Mouse (Mus musculus): ENCODE measurements around the gene Smad5.

Gene Smad5

DNA sequence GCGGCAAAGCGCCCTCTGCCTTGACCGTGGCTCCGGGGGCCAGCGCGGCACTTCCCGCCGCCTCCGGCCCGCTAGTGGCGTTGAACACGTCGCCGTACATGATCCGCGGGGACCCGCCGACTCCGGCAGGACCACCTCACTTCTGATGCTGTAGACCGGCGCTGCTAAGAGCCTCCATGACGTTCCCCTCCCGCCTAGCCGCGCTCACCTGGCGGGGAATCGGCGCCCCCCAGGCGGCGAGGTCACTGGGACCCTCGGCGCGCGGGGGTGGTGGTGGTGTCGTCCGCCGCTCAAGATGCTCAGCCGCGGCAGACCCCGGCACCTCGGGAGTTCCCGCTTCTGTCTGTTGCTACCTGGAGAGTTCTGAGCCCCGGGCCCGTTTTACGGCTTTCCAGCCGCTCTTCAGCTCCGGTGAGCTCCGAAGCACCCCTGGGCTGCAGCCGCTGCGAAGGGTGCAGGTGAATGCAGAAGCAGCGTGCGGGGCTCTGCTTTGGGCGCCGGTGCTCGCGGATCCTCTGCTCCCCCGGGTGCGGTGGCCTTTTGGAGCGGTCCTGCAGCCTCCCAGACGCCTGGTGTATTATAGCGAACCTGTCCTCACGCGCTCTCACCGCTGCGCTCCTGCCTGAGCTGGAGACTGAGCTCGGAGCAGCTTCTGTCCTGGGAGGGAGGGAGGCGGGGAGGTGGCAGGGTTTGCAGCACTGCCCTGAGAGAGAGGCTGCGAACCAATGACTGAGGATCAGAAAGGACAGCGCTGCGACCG is 50.6 kb downstream of the Smad5 start, which contains the start of gene Gm45623:
Gene Gm45623, minus strand, starts transcription at position 636 of the 760 bp plus-strand sequence.
- DNase-seq (ENCODE audit: low spot score in 2 of 2): no peak

DNA sequence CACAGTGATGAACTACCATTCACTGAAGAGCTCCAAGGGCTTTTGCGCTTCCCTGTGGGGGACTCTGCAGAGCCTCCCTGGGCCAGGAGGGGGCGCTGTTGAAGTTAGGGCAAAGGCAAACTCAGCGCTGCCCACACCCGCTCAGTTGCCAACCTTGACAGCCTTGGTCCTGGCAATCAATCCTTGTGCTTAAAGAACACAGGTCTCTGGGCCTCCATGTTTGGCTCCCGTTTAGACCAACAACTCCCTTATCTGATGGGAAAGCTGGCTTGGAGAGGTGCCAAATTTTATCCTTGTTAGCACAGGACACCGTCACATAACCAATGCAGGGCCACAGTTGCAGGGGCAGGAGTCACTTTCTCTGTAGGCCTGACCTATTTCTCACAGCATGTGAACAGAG is 53.1 kb downstream of the Smad5 start:
- DNase-seq (ENCODE audit: low spot score in 2 of 2): no peak

DNA sequence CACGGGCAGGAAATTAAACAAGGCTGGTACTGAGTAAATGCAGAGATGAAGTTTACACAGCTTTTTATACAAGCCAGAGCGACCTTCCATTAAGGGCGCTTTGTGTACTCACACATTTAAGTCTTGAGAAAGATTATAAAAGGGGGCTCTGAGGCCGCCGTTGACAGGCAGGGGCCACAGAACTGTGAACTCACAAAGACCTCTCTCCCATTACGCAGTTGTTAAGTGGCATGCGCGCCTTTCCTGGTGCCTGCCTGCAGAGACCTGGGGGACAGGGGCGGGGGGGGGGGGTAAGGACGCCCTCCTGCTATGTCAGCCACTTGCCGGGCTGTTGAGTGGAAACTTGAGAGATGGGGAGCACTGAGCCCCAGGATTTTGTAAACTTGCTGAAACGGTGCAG is 54.4 kb downstream of the Smad5 start:
- no peak for DNase-seq (ENCODE audit: low spot score in 2 of 2)

DNA sequence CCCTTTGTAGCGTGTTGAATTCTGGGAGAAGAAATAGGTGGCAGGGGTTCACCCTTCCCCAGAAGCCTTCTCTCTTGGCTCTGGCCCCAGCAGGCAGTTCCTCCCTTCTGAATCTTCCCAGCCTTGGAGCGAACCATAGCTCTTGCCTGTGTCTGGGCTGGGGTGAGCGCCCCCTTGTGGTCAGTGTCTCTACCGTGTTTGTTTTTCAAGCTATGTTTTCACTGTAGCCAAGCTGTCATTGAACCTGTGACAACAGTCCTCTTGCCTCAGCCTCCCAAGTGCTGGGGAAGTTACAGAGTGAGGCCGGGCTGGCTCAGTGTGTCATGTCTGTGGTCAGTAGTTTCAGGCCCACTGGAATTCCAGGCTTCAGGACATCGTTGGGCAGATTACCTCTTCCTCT is 55.7 kb downstream of the Smad5 start:
- peak in 1 of 2 experiments; percentile 69 for DNase-seq (ENCODE audit: low spot score in 2 of 2)

DNA sequence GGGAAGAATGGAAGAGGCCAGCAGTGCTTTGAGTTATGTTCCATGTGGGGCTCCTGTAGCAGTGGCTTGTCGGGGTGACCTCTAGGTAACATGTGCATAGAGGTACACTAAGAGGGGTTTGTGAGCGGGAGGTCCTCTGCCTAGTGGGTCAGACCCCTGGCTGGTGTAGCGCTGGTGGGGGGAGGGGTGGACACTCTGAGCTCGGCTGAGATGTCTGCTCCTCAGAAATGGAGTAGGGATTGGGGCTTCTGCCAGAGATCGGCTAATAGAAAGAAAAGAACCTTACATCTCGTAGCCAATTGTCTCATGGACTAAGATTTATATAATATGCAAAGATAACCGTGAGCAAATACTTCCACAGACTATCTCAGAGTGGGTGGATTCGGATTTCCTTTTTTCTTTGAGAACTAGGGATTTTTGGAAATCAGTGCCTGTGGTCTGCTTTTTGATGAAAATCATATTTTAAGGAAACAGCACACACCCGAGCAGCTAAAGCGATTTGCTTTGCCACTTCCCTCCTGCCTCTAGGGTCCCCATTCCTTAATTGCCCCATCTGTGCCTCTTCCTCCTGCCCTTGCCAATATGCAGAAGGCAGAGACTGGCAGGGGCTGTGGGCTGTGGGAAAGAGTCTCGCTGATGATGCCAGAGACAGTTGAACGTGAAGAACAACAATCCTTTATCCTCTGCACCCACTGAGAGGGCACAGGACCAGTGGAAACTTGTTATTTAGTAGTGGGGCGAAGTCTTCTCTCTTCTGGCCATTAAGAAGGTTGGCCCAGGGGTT is 59.8 kb downstream of the Smad5 start:
- DNase-seq (ENCODE audit: low spot score in 2 of 2): no peak

DNA sequence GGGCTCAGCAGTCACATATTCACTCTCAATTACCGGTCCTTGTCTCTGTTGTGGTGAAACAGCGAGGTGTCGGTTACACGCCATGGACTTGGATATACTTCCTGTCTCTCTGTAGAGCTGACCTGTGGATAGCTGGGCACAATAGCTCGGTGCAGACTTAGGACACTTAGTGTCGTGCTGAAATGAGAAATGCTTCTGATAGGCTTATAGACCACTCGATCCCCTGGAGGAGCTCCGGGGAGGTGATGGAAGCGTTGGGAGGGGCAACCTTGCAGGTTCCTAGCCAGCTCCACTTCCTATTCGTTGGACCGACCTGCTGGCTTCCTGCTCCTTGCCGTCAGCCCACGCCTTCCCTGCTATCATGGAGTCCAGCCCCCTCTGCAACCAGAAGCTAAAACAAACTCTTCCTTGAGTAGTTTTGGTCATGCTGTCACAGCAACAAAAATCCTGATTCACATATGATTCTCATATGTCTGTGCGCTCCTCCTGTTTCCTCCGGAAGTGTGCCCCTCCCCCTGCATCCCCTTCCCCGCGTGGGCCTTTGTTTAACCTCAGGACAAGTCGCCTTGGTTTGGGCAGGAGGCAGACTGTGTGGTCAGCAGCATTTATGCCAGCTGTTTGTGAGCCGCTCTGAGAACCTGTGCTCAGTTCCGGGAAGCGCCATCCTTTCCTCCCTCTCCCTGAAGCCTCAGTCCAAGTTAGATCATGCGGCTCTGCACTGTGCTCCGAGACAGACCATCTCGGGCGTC is 62.6 kb downstream of the Smad5 start:
- no peak for DNase-seq (ENCODE audit: low spot score in 2 of 2)

DNA sequence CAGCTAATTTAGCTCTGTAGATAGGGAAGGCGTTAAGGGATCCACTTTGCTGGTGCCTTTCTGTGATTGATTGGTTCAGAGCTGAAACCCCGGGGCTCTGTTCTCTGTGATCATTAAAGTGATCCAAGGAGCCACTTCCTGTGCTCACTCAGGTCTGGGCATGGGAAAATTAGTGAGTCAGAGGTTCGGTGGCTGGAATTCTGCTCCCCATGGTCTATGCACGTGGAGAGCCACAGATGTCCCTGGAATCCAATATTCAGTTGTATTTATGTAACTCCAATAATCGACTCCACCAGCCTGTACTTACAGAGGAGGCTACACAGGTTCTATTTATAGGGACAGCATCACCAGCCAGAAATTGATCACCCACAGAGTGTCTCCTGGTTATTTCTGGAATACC is 63.4 kb downstream of the Smad5 start:
- DNase-seq (ENCODE audit: low spot score in 2 of 2): no peak

DNA sequence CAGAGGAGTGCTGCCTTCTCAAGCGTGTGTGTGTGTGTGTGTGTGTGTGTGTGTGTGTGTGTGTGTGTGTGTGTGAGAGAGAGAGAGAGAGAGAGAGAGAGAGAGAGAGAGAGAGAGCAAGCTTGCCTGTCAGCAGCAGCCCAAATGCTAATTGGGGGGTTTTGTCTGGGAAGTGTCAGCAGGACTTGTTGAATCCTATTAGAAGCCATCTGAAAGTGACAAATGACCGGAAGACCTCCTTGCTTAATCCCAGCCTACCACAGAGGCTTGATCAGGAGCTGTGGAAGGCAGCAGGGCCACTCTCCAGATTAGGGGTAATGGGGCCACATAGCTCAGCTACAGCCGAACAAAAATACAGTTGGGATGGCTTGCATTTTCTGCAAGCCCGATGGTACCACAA is 66.6 kb downstream of the Smad5 start:
- no peak for DNase-seq (ENCODE audit: low spot score in 2 of 2)

DNA sequence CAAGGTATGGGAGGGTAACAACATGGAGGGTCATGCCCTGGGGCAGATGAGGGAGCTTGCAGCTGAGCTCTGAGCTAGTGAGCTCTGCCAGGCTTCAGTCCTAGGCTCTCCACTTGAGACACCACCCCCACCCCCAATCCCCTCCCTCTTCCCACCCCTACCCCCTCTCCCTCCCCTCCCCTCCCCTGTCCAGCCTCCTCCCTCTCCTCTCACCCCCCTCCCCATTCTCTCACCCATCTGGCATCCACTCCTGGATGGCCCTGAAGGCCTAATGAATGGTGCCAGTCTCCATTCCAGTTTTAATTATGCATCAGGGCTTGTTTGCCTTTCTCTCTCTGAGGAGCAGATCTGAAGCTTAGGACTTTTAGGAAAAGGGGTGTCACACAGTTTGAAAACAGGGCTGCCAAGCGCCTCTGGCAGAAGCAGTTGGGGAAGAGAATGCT is 67.3 kb downstream of the Smad5 start:
- DNase-seq (ENCODE audit: low spot score in 2 of 2): no peak

DNA sequence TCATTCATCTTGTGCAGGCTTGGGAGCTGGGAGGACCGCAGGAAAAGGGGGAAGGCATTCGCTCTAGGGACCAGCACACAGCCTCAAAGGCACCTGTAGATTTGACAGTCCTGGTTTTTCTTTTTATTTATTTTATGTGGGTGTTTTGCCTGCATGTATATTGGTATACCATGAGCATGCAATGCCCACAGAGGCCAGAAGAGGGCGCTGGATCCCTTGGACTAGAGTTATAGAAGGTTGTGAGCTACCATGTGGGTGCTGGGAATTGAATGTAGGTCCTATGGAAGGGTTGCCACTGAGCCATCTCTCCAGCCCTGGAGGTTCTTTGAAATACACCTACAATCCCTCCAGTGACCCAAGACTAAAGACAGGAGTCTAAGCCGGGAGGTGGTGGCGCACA is 68.0 kb downstream of the Smad5 start:
- no peak for DNase-seq (ENCODE audit: low spot score in 2 of 2)

DNA sequence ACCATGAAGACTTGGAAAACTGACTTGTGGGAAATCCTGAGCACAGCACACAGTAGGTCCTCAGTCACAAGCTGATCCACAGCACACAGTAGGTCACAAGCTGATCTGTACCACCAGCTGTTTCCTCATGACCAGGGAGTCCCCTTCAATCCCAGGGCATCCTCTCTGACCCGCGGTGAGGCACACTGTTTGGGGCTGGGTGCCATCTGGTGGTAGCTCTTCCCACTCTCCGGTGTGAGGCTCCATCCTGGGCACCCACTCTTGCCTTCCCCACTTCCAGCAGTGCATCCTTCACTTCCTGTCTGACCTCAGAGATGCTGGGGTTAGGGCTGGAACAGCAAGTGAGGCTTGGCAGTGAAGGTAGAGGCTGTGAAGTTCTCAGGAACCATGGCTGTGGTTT is 69.8 kb downstream of the Smad5 start:
- no peak for DNase-seq (ENCODE audit: low spot score in 2 of 2)

DNA sequence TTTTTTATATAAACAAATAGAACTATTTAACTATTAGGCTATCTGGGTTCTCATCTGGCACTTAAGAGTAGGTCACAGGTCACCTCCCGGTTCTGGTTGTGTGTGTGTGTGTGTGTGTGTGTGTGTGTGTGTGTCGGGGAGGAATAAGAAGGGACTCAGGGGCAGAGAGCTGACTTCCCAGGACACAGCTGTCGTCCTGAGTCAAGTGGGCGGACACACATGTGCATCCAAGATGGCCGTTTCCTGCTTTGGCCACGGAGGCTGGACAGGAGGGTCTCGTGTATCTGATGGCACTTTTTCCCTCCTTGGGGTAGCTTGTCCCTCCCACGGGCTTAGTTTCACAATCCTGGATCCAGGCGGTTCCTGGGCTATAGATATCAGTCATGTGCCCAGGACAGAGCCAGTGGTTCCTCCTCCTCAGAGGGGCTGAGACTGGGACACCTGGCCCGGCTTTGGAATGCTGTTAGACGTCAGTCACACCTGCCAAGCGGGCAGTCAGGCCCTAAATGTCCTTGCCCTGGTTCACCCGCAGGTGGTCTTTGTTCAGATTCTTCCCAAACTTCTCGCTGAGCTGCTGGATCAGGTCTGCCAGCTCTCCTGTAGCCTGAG is 70.6 kb downstream of the Smad5 start:
- DNase-seq (ENCODE audit: low spot score in 2 of 2): no peak

DNA sequence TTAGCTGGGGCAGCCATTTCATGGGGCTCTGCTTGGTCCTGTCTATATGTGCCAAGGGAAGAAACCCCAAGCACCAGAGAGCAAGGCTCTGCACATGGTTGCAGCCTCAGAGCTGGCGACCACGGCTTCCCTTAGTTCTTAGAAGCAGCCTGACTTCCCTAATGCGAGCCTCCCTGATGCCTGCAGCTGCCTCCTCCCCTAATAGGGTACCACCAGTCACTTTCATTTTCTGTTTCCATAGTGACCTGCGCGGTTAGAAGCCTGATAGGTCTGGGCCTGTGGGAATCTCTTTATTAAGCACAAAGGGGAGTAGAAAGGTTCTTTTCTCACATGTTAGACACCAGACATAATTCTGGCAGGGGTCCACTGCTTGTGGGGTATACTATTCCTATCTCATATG is 71.5 kb downstream of the Smad5 start:
- DNase-seq (ENCODE audit: low spot score in 2 of 2): no peak

DNA sequence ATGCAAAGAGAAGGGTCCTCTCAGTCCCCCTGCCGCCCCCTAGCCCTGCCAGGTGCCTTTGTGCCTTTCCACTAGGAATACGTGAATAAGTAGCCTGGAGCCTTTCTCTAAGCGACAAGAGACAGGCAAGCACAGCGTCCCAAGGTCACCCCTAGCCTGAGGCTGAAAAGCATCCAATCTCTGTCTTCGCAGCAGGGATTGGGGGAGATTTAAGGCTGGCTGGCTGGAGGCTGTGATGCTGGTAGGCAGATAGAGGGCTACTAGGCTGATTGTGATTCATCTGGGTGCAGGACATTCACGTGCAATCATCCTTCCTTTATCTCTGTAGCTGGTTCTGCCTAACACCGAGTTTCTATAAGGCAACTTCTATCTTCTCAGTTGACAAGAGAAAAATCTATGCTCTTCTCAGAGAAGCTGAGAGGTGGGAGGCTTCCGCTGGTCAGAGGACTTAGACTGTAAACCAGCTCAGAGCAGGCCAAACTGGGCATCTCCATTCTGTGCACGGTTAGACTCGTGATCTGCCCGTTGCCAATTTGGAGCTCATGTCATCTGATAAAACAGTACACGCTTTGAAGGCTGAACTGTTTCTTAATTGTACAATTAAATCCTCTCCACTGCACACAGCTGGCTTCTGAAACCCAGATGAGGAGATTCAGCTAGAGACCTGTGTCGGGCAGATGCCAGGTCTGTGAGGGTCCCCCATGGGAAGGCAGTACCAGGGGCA is 78.1 kb downstream of the Smad5 start:
- no peak for DNase-seq (ENCODE audit: low spot score in 2 of 2)

DNA sequence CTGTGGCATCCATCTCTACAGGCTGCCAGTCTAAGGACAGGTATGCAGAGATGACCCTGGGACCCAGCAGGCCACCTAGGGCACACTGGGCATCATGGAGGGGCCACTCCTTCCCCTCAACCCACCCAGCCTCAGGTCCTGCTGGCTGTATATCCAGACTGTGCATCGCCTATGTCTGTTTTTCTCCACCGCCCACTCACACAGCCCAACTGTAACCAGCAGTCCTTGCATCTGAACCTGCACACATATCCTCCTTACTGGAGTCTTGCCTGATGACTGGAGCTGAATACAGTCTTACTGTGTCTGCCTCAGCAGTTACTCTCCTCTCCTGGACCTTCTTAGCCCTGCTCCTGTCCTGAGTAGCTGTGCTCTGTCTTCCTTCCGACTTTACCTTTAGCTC is 78.9 kb downstream of the Smad5 start:
- DNase-seq (ENCODE audit: low spot score in 2 of 2): no peak

DNA sequence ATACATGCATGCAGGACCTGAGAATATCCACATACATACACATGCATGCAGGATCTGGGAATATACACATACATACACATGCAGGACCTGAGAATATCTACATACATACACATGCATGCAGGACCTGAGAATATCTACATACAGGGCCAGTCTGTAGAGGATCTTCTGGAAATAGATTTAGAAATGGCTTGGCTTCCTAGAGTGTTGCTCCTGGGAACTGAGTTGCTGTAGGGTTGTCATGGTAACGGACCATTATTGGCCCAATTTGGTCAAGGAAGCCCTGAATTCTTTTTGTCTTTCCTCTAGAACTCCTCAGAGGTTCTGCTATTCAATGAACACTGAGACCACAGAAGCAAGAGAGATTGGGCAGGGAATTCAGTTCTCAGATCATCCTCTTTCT is 79.8 kb downstream of the Smad5 start:
- DNase-seq (ENCODE audit: low spot score in 2 of 2): no peak

DNA sequence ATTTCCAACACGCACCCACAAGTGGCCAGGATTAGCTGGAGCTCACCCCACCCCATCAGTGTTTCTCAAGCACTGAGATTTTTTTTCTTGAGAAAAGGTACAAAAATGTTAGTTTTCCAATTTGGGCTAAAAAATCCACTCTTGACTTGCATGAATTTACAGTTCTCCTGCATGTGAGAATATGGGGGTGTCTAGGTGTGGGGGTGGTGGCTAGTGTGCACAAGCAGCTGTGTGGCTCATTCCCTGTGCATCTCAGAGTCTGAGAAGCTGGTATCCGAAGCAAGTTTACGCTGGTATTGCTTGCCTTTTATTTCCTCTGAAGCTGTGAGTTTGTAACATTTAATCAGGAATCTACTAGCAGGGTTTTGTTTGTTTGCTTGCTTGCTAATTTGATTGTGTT is 87.9 kb downstream of the Smad5 start:
- no peak for DNase-seq (ENCODE audit: low spot score in 2 of 2)

Data from frontal cortex, postnatal 10 days (tissue).